Mouse (Mus musculus) WW6 (cell line): ENCODE results near the gene Anpep.
"Not testable (repeated sequence)": the region's sequence is repeated elsewhere in the genome, so short reads cannot be mapped to it uniquely, and the experiment has no call there.

Experiments used
- DNase-seq: peaks from one replicate; pipeline ENCODE4 v3.0.0-alpha.2; 2013; ENCODE audit warnings: low read depth, low spot score

Anpep gene

DNA sequence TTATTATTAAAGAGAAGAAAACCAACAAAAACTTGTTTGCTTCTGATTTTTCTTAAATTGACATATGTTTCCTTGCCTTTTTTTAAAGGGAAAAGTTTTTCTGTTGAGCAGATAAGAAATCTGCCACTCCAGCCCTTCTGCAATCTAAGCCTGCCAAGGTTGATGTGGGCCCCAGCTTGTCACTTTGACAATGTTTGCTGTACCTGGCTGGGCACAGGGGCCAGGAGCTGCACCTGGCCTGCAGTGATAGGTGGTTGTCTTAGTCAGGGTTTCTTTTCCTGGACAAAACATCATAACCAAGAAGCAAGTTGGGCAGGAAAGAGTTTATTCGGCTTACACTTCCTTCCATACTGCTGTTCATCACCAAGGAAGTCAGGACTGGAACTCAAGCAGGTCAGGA, 47.5 kb downstream of the Anpep start:
- no peak for DNase-seq

DNA sequence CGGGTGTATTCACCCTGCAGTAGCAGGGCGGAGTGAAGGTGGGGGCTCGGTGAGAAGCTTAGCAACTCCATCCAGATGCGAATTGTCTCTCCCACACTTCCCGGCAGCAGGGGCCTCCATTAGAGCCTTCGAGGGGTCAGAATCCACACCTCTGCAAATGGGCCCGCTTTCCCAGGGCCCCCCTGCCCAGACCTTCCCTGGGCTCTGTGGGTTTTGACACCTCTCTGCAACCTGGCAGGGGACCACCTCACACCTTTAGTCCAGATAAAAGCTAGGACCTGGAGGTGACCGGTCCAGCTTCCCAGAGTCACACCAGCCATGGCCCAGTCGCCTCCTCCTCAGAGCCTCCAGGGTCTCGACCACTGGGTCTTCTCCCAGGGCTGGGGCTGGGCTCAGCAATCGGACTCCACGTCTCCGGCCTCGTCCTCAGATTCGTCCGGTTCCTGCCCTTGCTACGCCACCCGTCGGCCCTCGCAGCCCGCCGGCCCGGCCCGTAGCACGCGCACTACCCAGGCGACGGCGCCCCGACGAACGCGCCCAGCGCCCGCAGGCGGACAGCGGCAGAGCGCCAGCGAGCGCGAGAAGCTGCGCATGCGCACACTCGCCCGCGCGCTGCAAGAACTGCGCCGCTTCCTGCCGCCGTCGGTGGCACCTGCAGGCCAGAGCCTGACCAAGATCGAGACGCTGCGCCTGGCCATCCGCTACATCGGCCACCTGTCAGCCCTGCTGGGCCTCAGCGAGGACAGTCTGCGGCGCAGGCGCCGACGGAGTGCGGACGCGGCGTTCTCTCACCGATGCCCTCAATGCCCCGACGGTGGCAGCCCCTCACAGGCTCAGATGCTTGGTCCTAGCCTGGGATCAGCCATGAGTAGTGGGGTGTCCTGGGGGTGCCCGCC, 50.0 kb downstream of the Anpep start, which contains the start of gene Mesp2:
Mesp2 (plus strand) TSS at position 117 of the 896 bp plus-strand sequence.
- no peak for DNase-seq

DNA sequence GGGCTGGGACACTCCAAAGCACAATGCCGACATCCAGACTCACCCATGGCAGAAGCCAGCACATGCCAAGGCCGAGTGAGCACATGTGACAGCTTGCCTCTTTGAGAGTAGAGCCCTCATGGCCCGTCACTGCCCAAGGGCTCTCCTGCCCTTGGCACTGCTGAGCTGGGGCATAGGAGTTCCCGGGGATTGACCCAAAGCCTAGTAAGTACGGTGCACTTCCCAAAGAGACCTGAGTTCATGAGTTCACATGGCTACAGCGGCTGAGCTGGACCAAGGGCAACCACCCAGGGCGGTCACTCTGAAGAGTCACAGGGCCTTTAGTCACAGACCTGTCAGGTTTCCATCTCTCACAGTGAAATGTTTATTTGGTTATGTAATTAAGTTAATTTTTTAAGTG, 52.3 kb downstream of the Anpep start:
- DNase-seq: no peak

- no peak for DNase-seq
These were observed 57.0 kb downstream of the Anpep start for GRCm38 (mm10) chr7:79803887-79804286.

GRCm38 (mm10) chr7:79802037-79802436, 58.8 kb downstream of the Anpep start:
- DNase-seq: no peak

DNA sequence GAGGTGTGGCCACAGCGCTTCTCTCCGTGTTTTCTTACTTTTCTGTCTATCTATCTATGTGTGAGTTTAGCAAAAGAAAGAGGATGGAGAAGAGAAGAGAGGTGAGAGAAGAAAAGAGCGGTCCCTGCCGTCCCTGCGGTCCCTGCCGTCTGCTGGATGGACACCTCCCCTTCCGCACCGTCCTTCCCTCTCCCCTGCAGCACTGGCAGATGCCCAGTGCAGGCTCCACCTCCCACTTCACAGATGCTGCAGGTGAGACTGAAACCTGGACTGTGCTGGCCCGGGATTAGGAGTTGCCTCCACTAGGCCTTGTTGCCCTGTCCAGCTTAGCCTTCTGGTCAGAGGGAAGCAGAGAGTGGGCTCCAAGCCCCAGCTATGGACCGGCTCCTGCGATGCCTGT, 59.5 kb downstream of the Anpep start:
- DNase-seq: no peak

GRCm38 (mm10) chr7:79800336-79800735, 60.5 kb downstream of the Anpep start:
- DNase-seq: no peak

DNA sequence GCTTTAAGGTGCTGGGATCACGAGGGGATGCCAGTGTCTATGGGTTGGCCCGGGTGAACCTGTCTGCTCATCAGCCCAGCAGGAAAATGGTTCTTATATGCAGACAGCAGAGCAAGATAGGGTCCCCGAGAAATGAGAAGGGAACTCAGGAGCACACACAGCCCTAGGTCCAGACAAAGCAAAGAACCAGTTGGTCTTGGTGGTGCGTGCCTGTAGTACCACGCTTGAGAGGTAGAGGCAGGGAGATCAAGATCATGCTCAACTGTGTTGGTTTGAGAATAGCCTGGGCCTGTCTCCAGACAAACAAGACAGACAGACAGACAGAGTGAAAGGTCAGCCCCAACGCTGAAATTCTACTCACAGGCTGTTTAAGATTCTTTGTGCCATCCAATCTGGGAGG, 61.4 kb downstream of the Anpep start:
- DNase-seq: no peak

GRCm38 (mm10) chr7:79799048-79799447, 61.8 kb downstream of the Anpep start:
- no peak for DNase-seq

DNA sequence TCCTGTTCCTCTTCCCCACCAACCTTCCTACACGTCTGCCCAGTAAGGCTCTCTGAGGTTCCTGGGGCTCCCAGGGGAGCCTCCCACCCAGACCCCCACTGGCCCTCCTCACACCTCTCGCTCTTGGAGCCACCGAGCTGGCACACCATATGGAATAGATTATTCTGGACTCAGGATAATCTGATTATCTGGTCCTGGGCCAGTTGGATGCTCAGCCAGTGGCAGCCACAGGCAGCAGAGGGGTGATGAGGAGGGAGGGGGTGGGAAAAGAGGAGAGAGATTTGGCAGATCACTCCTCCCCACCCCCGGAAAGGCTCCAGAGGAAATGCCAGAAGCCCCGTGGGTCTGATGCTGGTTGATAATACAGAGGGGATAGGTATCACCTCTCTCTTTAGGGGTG, 62.3 kb downstream of the Anpep start:
- no peak for DNase-seq

DNA sequence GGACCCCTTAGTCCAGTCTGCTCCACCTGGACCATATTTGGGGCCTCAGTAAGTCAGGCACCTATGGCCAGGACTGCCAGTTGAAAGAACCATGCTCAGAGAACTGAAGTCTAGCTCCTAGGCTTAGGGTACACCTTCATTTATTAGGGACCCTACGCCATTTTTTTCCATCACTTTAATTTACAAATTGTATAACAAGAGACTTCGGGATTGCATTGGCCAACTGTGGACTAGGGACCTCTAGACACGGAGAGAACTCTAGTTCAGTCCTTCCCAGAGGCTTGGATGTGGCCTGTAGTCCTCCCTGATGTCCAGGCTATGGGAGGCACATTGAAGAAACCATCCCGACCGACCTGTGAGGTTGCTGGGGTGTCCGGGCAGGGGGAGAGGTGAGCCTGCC, 67.2 kb downstream of the Anpep start, which contains the start of gene Mesp1:
Mesp1 (minus strand) TSS at position 101 of the 400 bp plus-strand sequence.
- no peak for DNase-seq

GRCm38 (mm10) chr7:79792635-79793421, 68.0 kb downstream of the Anpep start:
- no peak for DNase-seq

GRCm38 (mm10) chr7:79789812-79790211, 71.0 kb downstream of the Anpep start:
- DNase-seq: not testable (repeated sequence)

DNA sequence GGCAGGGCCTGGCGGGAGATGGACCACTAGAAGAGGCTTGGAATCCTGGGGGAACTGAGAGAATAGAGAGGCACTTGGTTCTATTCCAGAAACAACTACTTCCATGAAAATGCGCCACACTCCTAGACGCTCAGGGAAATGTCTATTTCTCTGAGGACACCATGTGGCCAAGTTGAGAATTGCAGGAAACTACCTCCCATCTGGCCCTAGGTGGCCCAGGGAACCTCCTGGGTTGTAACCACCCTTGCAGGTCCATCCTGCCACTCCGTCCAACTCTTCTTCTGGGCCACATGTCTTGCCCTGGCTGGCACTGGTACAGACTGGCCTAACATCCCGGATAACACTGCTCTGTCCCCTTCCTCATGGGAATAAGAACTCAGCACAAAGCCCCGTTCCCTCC, 74.6 kb downstream of the Anpep start:
- no peak for DNase-seq

DNA sequence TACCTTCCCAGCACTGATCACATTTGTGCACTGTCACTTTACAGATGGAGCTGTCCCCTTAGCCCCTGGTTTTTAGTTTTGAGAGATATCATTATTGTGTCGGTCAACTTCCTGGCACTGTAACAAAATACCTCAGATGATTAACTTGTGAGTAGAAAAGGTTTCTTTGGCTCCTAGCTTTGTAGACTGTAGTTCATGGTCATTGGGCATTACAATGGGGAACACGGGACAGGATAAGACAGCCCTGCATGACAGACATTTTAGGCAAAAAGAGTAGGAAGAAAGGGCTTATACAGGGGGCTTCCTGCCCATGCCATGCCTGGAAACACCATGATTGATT, 78.4 kb downstream of the Anpep start:
- no peak for DNase-seq

DNA sequence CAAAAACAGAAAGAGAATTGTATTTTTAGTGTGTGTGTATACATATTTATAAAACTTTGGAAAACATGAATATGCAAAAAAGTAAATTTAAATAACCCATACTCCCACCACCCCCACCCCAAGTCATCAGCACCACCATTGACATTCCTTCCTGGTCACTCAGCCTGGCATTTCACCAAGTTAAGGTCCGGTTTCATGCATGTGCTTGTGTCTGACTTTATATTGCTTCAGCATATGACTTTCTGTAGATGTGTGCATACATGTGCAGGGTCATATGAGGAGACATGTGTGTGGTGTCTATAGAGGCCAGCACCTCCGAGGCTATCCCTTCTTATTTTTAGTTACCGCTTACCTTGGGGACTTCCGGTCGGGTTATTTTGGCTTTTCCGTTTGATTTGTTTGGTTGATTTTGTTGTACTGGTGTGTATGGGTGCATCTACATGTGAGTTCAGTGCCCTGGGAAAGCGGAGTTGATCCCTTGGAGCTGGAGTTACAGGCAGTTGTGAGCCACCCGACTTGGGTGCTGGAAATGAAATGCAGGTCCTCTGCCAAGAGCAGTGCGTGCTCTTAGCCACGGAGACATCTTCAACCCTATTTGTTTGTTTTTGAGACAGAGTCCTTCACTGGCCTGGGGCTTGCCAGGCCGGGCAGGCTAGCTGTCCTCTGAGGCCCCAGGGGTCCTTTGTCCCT, 78.9 kb downstream of the Anpep start:
- DNase-seq: no peak

GRCm38 (mm10) chr7:79780647-79781626, 79.9 kb downstream of the Anpep start:
- no peak for DNase-seq
